Mouse (Mus musculus) central nervous system, embryonic 11.5 days (tissue): ENCODE results near the gene U2surp. TPM values are rescaled to one million over a fixed set of nuclear protein-coding genes. Genes with fewer than 3 reads are reported as not detected.

Source experiments
- polyA plus RNA-seq: library from polyadenylated mRNA; depleted of rRNA; stranded (reverse); fragments of >200 nt; gene quantifications from 2 replicates; pipeline ENCODE4 v1.2.3, GENCODE M21; 2012; rRNA removed

The U2surp gene
- polyA plus RNA-seq = 52.9 and 79.3 TPM in 2 replicates

GRCm38 (mm10) chr9:95511472-95512330 lies at the start of gene U2surp:
Gene U2surp, minus strand, starts transcription at chr9:95511996.

GRCm38 (mm10) chr9:95559059-95559935 lies 47.5 kb upstream of the U2surp start, which contains the start of gene Paqr9:
Gene Paqr9, plus strand, starts transcription at chr9:95559657.

Other genes with a start within 250 kb of the U2surp start
- 6.2 and 6.6 TPM in 2 replicates for gene Chst2, start 105.3 kb downstream of the U2surp start, polyA plus RNA-seq
- 1.3 and 1.5 TPM in 2 replicates for gene Paqr9, start 47.7 kb upstream of the U2surp start, polyA plus RNA-seq
- gene Pcolce2, start 125.6 kb upstream of the U2surp start, polyA plus RNA-seq = 0.64 and 0.77 TPM in 2 replicates
- 4.1 TPM in 2 replicates for gene Trpc1, start 238.4 kb upstream of the U2surp start, polyA plus RNA-seq